Mouse (Mus musculus) brown adipose tissue, adult 24 weeks (tissue): ENCODE results near the gene Ghrl. TPM values are rescaled to one million over a fixed set of nuclear protein-coding genes. Genes with fewer than 3 reads are reported as not detected.

ENCODE experiments used
- H3K27ac ChIP-seq: fragments of 200-500 bp; replicated peaks from 2 replicates; pipeline ENCODE4 v1.5.1; 2012; ENCODE audit warnings: low read depth, mild to moderate bottlenecking, low read length
- H3K4me1 ChIP-seq: fragments of 200-500 bp; 2 replicates; pipeline ENCODE4 v1.6.1; 2012; ENCODE audit warnings: low read length, mixed read lengths; ENCODE audit not compliant: control insufficient read depth, insufficient read depth, insufficient read length
- H3K4me3 ChIP-seq: fragments of 200-500 bp; 2 replicates; pipeline ENCODE4 v1.5.1; 2012; ENCODE audit warnings: low read depth, mild to moderate bottlenecking, low read length, moderate library complexity; ENCODE audit not compliant: insufficient read depth
- polyA plus RNA-seq: library from polyadenylated mRNA; stranded (reverse); fragments of >200 nt; gene quantifications from 2 replicates; pipeline ENCODE4 v1.2.4, GENCODE M21; 2012; ENCODE audit not compliant: missing spikeins, insufficient read depth, insufficient read length

Gene Ghrl
- polyA plus RNA-seq = not detected in 2 replicates

DNA sequence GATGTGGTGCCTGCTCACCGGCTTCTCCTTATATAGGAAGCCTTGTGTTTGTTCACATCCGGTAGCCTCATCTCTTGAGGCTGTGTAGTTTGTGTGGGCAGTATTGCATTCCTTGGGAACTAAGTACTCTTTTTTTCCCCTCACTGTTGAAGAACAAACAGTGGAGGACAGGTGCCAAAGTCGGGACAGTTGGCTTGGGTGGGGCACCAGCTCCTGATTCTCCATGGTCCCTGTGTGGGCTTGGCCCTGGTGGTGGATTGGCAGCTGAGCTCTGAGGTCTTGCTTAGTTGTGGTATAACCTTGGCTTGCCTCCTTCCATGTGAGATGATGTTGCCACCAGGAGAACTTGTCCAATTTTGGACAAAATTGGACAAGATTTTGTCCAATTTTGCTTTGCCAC lies at the start of gene Ghrl:
Ghrl (minus strand) TSS at position 3 of the 400 bp plus-strand sequence.
- H3K4me3 ChIP-seq = no peak within 1 kb of the TSS
- no peak within 1 kb of the TSS for H3K27ac ChIP-seq
- no peaks in the 10 kb centered on the region for H3K4me1 ChIP-seq

DNA sequence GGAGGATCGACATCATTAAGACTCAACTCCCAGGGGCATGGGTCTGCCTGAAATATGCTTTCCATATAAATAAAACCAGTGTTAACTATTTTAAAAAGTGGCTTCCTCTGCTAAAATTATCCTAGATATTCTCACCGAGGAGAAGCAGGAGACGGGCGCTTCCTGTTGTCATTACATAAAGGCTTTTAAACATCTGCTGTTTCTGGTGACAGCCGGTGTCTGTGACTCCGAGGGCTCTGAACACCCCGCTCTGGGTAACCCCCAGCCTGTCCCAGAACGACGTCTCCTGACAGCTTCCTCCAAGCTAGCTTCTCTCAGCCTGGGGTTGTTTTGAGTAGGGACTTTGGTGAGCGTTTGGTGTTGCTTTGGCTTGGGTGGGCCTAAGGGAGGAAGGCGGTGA lies 49.1 kb upstream of the Ghrl start:
- H3K27ac ChIP-seq = no peak overlapping the region
- no peak overlapping the region for H3K4me3 ChIP-seq
- no peaks in the 10 kb centered on the region for H3K4me1 ChIP-seq

DNA sequence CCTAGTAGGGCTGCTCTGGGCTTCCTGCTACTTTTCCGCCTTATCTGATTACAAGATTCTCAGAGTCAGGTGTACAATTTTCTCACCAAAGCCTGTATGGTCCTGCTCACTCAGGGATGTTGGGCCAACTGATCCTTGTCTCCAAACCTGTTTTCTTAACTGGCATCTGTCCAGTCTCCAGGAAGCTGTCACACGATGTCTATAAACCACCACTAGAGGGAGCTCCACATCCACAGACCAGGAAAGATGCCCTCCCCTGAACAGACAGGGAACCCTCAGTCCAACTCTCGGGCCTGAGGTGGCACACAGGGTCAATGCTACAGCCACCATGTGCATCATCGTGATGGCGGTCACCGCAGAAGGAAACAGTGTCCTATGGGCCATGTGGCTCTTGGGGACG lies 42.0 kb upstream of the Ghrl start:
- Histone ChIP-seq H3K4me3 (no peak overlapping the region), H3K27ac (no peak overlapping the region), H3K4me1 (no peaks in the 10 kb centered on the region)

DNA sequence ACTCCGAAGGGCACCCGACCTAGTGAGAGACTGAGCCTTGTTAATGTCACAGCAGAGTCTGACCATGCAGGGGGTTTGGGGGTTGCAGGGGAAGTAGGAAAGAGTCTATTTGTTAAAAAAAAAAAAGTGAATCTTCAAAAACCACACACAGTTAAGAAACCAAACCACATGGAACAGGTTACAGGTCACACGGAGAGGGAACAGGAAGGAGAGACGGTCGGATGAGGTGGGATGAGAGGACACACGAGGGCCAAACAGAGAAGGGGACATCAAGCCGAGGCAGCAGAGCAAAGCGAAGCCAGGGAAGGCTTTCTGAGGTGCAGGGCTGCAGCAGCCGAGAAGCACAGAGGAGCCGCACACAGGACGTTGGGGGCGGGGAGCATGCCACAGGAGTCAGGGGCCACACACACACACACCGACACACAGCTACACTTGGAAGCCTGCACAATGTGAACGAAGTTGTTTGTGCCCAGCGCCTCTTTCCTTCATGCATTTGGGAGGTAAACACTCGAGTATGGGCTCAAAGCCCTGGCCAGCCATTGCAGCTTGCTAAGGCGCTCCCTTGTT lies 29.5 kb upstream of the Ghrl start:
- no peak overlapping the region for H3K27ac ChIP-seq
- no peaks in the 10 kb centered on the region; the same call in 1 of the 2 replicates for H3K4me1 ChIP-seq
- no peak overlapping the region for H3K4me3 ChIP-seq

DNA sequence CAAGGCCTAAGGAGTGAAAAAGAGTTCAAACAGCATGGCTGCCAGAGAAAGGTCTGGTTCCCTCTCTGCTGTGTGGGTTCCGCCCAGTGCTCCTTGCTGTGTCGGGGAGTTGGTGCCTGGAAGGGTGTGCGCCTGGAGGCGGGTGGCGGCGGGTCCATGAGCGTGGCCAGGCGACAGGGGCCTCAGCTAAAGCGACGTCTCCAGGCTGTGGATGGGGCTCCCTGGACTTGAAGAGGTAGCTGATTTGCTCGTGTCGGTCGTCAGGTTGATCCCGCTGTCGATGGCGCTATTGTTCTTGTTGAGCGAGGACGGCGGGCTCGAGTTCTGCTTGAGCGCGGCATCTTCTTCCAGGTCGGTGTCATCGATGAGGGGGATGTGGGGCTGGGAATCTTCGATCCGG lies 28.7 kb upstream of the Ghrl start:
- 0 out of 2 replicates have a peak overlapping the region, but pooled peaks have one; percentile 5 for H3K4me3 ChIP-seq
- no peaks in the 10 kb centered on the region; the same call in 1 of the 2 replicates for H3K4me1 ChIP-seq
- no peak overlapping the region for H3K27ac ChIP-seq

DNA sequence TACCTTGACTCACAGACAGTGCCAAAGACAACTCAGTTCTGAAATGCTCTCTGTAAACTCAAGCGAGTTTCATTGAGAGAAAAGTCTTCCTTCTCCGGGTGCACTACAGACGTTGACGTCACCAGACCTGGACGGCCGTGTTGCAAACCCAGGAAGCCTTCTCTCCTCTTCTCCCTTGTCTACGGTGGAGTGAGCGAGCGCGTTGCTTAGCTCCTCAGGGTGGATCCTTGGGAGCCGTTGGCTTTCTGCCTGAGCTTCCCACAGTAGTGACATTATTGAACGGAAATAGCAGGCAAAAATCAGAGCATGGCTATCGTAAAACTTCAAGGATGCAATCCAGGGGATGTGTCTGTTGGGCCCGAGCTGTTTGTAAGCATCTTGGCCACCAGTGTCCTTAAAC lies 27.6 kb upstream of the Ghrl start:
- Histone ChIP-seq H3K27ac (no peak overlapping the region), H3K4me1 (no peaks in the 10 kb centered on the region; the same call in 1 of the 2 replicates), H3K4me3 (no peak overlapping the region)

DNA sequence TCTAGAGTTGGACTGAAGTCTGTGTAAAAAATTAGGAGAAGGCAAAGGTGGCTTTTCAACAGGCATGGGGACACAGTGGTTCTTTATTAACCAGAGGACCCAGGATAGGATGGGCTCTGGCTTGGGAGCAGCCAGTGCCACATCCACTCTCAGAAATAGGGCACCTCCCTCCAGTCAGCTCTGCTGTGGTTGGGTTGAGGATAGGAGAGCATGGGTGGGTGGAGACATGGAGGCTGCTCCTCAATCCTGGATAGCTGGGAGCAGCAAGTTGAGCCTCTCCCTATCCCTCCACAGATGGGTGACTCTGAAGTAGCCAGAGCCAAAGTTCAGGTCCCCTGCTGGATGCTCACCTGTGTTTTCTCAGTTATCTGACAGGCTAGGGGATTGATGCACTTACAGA lies 25.4 kb upstream of the Ghrl start:
- no peak overlapping the region for H3K4me3 ChIP-seq
- H3K27ac ChIP-seq = no peak overlapping the region
- no peaks in the 10 kb centered on the region; the same call in 1 of the 2 replicates for H3K4me1 ChIP-seq

DNA sequence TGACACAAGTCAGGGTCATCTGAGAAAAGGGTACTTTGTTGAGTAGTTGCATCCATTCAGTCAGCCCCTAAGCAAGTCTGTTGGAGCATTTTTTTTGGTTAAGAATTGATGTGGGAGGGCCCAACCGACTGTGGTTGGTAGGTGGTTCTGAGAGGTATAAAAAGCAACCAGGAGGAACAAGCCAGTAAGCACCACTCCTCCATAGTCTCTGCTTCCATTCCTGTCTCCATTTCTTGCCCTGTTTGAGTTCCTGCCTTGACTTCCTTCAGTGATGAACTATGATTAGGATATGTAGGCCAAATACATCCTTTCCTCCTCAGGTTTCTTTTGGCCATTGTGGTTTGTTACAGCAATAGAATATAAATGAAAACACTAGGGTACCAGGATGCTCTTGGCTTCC lies 23.4 kb upstream of the Ghrl start:
- peaks cover 2% of the 10 kb centered on the region; the same call in 1 of the 2 replicates for H3K4me1 ChIP-seq
- no peak overlapping the region for H3K27ac ChIP-seq
- H3K4me3 ChIP-seq = no peak overlapping the region

DNA sequence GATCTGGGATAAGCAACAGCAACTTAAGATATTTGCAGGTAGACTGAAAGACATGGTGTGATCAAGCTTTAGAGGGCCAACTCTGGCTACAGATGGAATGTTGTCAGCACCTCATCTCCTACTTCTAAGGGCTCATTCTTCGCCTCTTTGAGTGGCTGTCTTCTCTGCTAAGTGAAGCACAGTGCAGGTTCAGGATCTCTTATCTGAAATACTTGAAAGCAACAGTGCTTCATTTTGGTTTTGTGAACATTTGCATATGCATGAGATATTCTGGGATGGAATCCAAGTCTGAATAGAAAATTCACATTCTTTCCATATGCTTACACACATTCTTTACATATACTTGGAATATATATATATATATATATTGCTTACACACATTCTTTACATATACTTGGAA lies 22.6 kb upstream of the Ghrl start:
- H3K4me1 ChIP-seq = peaks cover 2% of the 10 kb centered on the region; the same call in 1 of the 2 replicates
- no peak overlapping the region for H3K27ac ChIP-seq

DNA sequence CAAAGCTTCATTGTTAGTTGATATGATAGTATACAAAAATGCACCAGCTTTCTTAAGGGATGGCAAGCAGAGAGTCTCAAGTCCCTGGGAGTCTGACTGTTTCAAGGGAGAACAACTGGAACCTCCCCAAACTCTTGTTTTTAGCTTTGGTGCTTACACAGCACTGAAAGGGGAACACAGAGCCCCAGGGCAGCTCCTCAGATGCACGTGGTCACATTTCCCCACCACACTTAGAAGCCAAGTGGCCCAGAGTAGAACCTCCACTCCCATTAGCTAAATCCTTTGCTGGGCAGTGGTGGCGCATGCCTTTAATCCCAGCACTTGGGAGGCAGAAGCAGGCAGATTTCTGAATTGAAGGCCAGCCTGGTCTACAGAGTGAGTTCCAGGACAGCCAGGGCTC lies 21.7 kb upstream of the Ghrl start:
- Histone ChIP-seq H3K4me1 (peaks cover 2% of the 10 kb centered on the region; the same call in 1 of the 2 replicates), H3K4me3 (no peak overlapping the region), H3K27ac (no peak overlapping the region)

More for the DNA sequence above, 22.6 kb upstream of the Ghrl start:
- no peak overlapping the region for H3K4me3 ChIP-seq

DNA sequence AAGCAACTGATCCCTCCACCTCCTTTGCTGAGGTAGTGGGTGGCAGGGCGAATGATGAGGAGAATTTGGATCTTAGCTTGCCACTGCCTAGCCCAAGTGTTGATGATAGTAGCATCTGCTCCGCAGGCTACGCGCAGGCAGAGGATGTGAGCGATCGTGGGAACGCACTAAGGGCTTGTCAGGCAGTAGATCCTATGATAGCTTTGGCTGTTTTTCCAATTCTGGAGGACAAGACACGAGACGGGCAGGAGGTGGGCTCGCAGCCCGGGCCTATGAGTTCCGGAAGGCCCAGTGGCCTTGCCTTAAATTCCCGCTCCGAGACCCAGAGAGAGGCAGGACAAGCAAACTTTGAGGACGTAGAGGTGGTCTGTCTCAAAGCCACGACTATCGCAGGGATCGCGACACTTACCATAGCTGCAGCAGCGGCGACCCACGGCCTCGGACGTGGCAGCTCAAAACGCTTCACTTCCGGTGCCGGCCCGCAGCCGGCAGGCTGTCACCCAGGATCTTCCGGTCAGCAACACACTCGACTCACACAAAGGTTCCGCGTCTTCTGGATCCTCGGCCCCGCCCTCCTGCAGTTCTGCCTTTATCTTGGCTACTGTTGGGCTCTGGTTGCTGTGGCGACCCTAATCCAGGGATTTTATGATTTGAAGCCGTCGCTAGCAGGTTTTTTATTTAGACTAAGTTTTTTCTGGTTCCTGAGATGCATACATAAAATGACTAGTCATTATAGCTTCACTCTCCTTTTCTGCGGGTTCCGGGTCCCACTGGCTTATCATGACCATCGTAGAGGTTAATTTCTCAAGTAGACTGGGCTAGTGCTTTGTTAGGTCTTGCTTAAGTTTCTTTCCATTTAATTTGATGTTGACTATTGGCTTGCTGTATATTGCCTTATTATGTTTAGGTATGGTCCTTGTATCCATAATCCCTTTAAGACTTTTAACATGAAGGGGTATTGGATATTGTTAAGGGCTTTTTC lies 20.8 kb upstream of the Ghrl start, which contains the start of gene Sec13:
Sec13 (minus strand) TSS at position 508 of the 982 bp plus-strand sequence.
- Histone ChIP-seq H3K4me1 (peaks cover 2% of the 10 kb centered on the region; the same call in 1 of the 2 replicates), H3K27ac (peak within 1 kb of the TSS; percentile 89)

DNA sequence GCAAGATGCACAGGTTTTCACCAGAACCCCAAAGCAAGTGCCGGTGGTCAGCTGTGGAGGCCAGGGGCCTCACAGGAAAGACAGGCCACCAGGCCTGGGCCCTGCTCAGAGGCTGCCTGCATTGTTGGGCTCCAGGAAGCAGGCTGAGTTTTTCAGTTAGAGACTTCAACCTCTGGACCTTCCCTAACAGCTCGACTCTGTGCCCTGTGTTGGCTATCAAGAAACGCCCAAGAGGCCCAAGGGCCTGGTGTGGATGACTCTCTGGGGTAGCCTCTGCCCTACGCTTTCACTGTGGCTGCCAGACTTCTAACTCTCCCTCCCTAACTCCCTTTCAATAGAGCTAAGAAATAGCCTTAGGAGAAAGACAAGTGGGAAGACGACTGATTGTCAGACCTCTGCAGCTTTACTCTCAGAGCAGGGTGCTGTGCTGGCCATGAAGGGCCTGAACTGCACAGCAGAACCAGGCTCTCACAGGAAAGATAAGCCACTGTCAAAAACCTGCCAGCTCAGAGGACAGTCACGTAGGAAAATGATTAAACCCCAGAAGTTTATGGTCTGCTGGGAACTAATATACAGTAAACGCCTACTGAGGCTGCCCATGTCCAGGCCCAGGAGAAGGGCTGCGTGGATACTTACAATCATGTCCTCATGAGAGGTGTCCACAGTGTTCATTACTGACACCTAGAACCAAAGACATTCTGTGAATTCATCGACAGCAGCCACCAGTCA lies 17.8 kb upstream of the Ghrl start:
- H3K27ac ChIP-seq = no peak overlapping the region
- peaks cover 2% of the 10 kb centered on the region; the same call in 1 of the 2 replicates for H3K4me1 ChIP-seq
- no peak overlapping the region for H3K4me3 ChIP-seq

More for the DNA sequence above, 20.8 kb upstream of the Ghrl start, which contains the start of gene Sec13:
- H3K4me3 ChIP-seq = peak within 1 kb of the TSS; percentile 98

DNA sequence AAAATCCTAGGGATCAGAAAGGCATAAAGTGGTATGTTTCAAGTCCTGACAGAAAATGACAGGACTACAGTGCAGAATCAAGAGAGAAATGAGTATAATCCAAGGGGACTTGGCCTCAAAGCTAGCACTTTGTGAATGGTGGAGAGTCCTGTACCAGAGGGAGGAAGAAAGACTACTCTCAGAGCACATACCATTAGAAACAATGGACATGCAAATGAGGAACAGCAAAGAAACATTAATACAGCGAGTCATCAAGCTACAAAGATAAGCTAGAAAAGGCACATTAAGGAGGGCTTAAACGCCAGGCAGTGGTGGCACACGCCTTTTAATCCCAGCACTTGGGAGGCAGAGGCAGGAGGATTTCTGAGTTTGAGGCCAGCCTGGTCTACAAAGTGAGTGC lies 11.6 kb upstream of the Ghrl start:
- no peak overlapping the region for H3K4me3 ChIP-seq
- no peaks in the 10 kb centered on the region for H3K4me1 ChIP-seq
- no peak overlapping the region for H3K27ac ChIP-seq

DNA sequence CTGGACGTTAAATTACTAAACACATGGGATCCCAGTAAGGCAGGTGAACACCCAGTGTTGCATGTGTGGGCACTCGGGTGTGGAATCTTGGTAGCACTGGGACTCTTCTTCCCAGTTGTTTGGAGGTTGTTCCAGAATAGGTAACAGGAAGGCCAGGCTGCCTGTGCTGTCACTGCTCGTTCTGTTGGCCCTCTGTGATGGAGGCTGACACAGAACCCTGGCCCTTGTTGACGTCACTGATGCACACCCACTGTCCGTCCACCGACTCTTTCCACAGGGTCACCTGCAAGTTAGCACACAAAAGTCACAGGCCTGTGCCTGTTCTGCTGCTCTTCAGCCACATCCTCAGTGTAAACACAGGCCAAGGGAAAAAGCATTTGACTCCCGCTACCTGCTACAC lies 8.5 kb upstream of the Ghrl start:
- no peaks in the 10 kb centered on the region for H3K4me1 ChIP-seq
- H3K27ac ChIP-seq = no peak overlapping the region
- H3K4me3 ChIP-seq = no peak overlapping the region

DNA sequence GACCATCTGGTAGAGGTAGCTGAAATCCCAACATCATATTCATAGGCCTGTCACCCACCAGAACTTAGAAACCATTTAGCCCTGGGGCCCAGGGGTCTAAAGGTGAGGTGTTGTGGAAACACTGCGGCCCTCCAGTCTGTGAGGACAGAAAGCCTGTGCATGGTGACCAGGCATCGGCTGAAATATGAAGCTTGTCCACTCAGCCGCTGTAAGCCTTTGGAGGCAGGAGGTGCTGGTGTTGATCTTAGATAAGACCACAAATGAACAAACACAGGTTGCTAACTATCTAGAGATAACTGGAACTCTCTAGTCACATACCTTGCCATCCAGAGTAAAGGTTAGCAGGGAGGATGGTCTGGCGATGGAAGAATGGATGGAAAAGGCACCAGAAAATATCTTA lies 1.4 kb upstream of the Ghrl start:
- Histone ChIP-seq H3K4me3 (no peak overlapping the region), H3K4me1 (no peaks in the 10 kb centered on the region), H3K27ac (no peak overlapping the region)
